Mouse (Mus musculus): Measurements from ENCODE around the gene Gm15294. TPM values are rescaled to one million over a fixed set of nuclear protein-coding genes. Genes with fewer than 3 reads are reported as not detected.

The Gm15294 gene
- not detected in 2 replicates for polyA plus RNA-seq (2012; rRNA removed)

GRCm38 (mm10) chrX:141875135-141875534 lies at the start of gene Gm15294:
TSS of gene Gm15294 (minus strand) at chrX:141875235.

Other genes starting within 250 kb of the Gm15294 start
- 1.7 and 2.1 TPM in 2 replicates for gene Irs4, start 150.0 kb downstream of the Gm15294 start, polyA plus RNA-seq (2012; rRNA removed)

Data from central nervous system, embryonic 14 days (tissue).